Mouse (Mus musculus): Measurements from ENCODE around the gene Filip1. TPM values are rescaled to one million over a fixed set of nuclear protein-coding genes. Genes with fewer than 3 reads are reported as not detected.
"Not testable (repeated sequence)": the region's sequence is repeated elsewhere in the genome, so short reads cannot be mapped to it uniquely, and the experiment has no call there.

Gene Filip1
- 3.1 and 3.2 TPM in 2 replicates for polyA plus RNA-seq (2015; fragmentation: Nextera tagmentation; extraction: Ambion mirVana)

- H3K4me1 ChIP-seq, result no peaks in the 10 kb centered on the region
- H3K27ac ChIP-seq (replicated peaks), result no peak within 1 kb of the TSS
- no peak for ATAC-seq (replicated peaks)
- no peak within 1 kb of the TSS for H3K4me2 ChIP-seq (replicated peaks)
- no peaks in the 10 kb centered on the region for H3K9me3 ChIP-seq
- H3K36me3 ChIP-seq, result no peaks in the 10 kb centered on the region
- WGBS, result 75% methylated on average over 7 of the region's 7 CpGs
- no peak within 1 kb of the TSS for H3K4me3 ChIP-seq
- H3K27me3 ChIP-seq, result no peaks in the 10 kb centered on the region
- H3K9ac ChIP-seq (replicated peaks), result no peak within 1 kb of the TSS
These were observed at the start of gene Filip1 for GRCm38 (mm10) chr9:80012751-80013150. TSS of gene Filip1 (minus strand) at chr9:80012851.

- Histone ChIP-seq H3K4me3 (no peak overlapping the region), H3K9me3 (no peaks in the 10 kb centered on the region), H3K36me3 (no peaks in the 10 kb centered on the region), H3K27ac (replicated peaks) (no peak overlapping the region), H3K9ac (replicated peaks) (no peak overlapping the region), H3K4me2 (replicated peaks) (no peak overlapping the region), H3K27me3 (no peaks in the 10 kb centered on the region), H3K4me1 (no peaks in the 10 kb centered on the region)
- WGBS, result 88% methylated on average over 2 of the region's 2 CpGs
- no peak for ATAC-seq (replicated peaks)
These were observed 45.0 kb upstream of the Filip1 start for GRCm38 (mm10) chr9:80057690-80058089.

GRCm38 (mm10) chr9:80052951-80053350 is 40.3 kb upstream of the Filip1 start:
- ATAC-seq (replicated peaks), result no peak
- Histone ChIP-seq H3K9ac (replicated peaks) (no peak overlapping the region), H3K4me3 (no peak overlapping the region), H3K27me3 (no peaks in the 10 kb centered on the region), H3K36me3 (no peaks in the 10 kb centered on the region), H3K27ac (replicated peaks) (no peak overlapping the region), H3K4me2 (replicated peaks) (no peak overlapping the region), H3K4me1 (no peaks in the 10 kb centered on the region), H3K9me3 (no peaks in the 10 kb centered on the region; the same call in 1 of the 2 replicates)
- 89% methylated on average over 5 of the region's 5 CpGs for WGBS

- not testable (repeated sequence) for H3K4me1 ChIP-seq; H3K9me3 ChIP-seq; H3K4me3 ChIP-seq; H3K27ac ChIP-seq (replicated peaks); H3K27me3 ChIP-seq; H3K4me2 ChIP-seq (replicated peaks); ATAC-seq (replicated peaks); H3K36me3 ChIP-seq; H3K9ac ChIP-seq (replicated peaks)
- WGBS, result 34% methylated on average over 5 of the region's 5 CpGs
These were observed 36.6 kb upstream of the Filip1 start for GRCm38 (mm10) chr9:80049271-80049670.

GRCm38 (mm10) chr9:80044301-80044700 is 31.6 kb upstream of the Filip1 start:
- H3K4me1 ChIP-seq; H3K9me3 ChIP-seq; H3K36me3 ChIP-seq; ATAC-seq (replicated peaks); H3K27me3 ChIP-seq; H3K4me3 ChIP-seq; H3K4me2 ChIP-seq (replicated peaks); H3K9ac ChIP-seq (replicated peaks); H3K27ac ChIP-seq (replicated peaks): not testable (repeated sequence)
- 87% methylated on average over 4 of the region's 4 CpGs for WGBS

GRCm38 (mm10) chr9:80039296-80039815 is 26.7 kb upstream of the Filip1 start:
- WGBS, result 11% methylated on average over 2 of the region's 2 CpGs
- no peak for ATAC-seq (replicated peaks)

GRCm38 (mm10) chr9:80037997-80038383 is 25.3 kb upstream of the Filip1 start:
- no peak for ATAC-seq (replicated peaks)

More at GRCm38 (mm10) chr9:80039296-80039815, 26.7 kb upstream of the Filip1 start:
- no peaks in the 10 kb centered on the region for H3K9me3 ChIP-seq
- no peak overlapping the region for H3K4me3 ChIP-seq
- peak overlapping the region; percentile 27; the same call in 1 of the 2 replicates for H3K27ac ChIP-seq (replicated peaks)
- no peak overlapping the region for H3K9ac ChIP-seq (replicated peaks)
- H3K4me2 ChIP-seq (replicated peaks), result no peak overlapping the region
- no peaks in the 10 kb centered on the region for H3K27me3 ChIP-seq
- no peaks in the 10 kb centered on the region for H3K36me3 ChIP-seq
- H3K4me1 ChIP-seq, result no peaks in the 10 kb centered on the region

GRCm38 (mm10) chr9:80037262-80037996 is 24.8 kb upstream of the Filip1 start:
- H3K9me3 ChIP-seq, result no peaks in the 10 kb centered on the region
- no peaks in the 10 kb centered on the region for H3K36me3 ChIP-seq
- no peak for ATAC-seq (replicated peaks)
- H3K4me3 ChIP-seq, result no peak overlapping the region
- H3K27ac ChIP-seq (replicated peaks), result no peak overlapping the region
- H3K27me3 ChIP-seq, result no peaks in the 10 kb centered on the region
- no peak overlapping the region for H3K4me2 ChIP-seq (replicated peaks)
- H3K4me1 ChIP-seq, result no peaks in the 10 kb centered on the region
- H3K9ac ChIP-seq (replicated peaks), result no peak overlapping the region
- 91% methylated on average over 13 of the region's 13 CpGs for WGBS

More at GRCm38 (mm10) chr9:80037997-80038383, 25.3 kb upstream of the Filip1 start:
- H3K9ac ChIP-seq (replicated peaks), result no peak overlapping the region
- no peaks in the 10 kb centered on the region for H3K27me3 ChIP-seq
- H3K4me2 ChIP-seq (replicated peaks), result no peak overlapping the region
- no peaks in the 10 kb centered on the region for H3K36me3 ChIP-seq
- H3K9me3 ChIP-seq, result no peaks in the 10 kb centered on the region
- H3K4me1 ChIP-seq, result no peaks in the 10 kb centered on the region
- no peak overlapping the region for H3K27ac ChIP-seq (replicated peaks)
- H3K4me3 ChIP-seq, result no peak overlapping the region

- Histone ChIP-seq H3K4me3 (no peak overlapping the region), H3K4me1 (no peaks in the 10 kb centered on the region), H3K27me3 (no peaks in the 10 kb centered on the region), H3K4me2 (replicated peaks) (no peak overlapping the region), H3K9ac (replicated peaks) (no peak overlapping the region), H3K36me3 (no peaks in the 10 kb centered on the region), H3K9me3 (no peaks in the 10 kb centered on the region), H3K27ac (replicated peaks) (no peak overlapping the region)
- 87% methylated on average over 6 of the region's 6 CpGs for WGBS
- ATAC-seq (replicated peaks), result no peak
These were observed 13.9 kb upstream of the Filip1 start for GRCm38 (mm10) chr9:80026581-80027021.

- H3K4me3 ChIP-seq, result no peak overlapping the region
These were observed 13.4 kb upstream of the Filip1 start for GRCm38 (mm10) chr9:80026017-80026416.

GRCm38 (mm10) chr9:80025347-80025746 is 12.7 kb upstream of the Filip1 start:
- H3K4me2 ChIP-seq (replicated peaks); H3K27ac ChIP-seq (replicated peaks); H3K27me3 ChIP-seq; ATAC-seq (replicated peaks); H3K9me3 ChIP-seq; H3K36me3 ChIP-seq; H3K9ac ChIP-seq (replicated peaks); H3K4me3 ChIP-seq; H3K4me1 ChIP-seq: not testable (repeated sequence)
- WGBS, result 93% methylated on average over 5 of the region's 5 CpGs

More at GRCm38 (mm10) chr9:80026017-80026416, 13.4 kb upstream of the Filip1 start:
- Histone ChIP-seq H3K4me1 (no peaks in the 10 kb centered on the region), H3K27me3 (no peaks in the 10 kb centered on the region), H3K4me2 (replicated peaks) (no peak overlapping the region), H3K9me3 (no peaks in the 10 kb centered on the region), H3K9ac (replicated peaks) (no peak overlapping the region), H3K36me3 (no peaks in the 10 kb centered on the region), H3K27ac (replicated peaks) (no peak overlapping the region)
- ATAC-seq (replicated peaks), result 0 out of 2 replicates have a peak, but pooled peaks have one; percentile 58
- WGBS, result 2% methylated on average over 2 of the region's 2 CpGs

- Histone ChIP-seq H3K9me3 (no peaks in the 10 kb centered on the region), H3K36me3 (no peaks in the 10 kb centered on the region), H3K9ac (replicated peaks) (no peak overlapping the region), H3K27ac (replicated peaks) (no peak overlapping the region), H3K4me3 (no peak overlapping the region), H3K4me2 (replicated peaks) (no peak overlapping the region), H3K4me1 (no peaks in the 10 kb centered on the region), H3K27me3 (no peaks in the 10 kb centered on the region)
- WGBS, result 68% methylated on average over 8 of the region's 8 CpGs
- no peak for ATAC-seq (replicated peaks)
These were observed 10.2 kb upstream of the Filip1 start for GRCm38 (mm10) chr9:80022821-80023220.
